Mouse (Mus musculus) myocyte (in vitro differentiated cells): Measurements from ENCODE around the gene Oit3. TPM values are rescaled to one million over a fixed set of nuclear protein-coding genes. Genes with fewer than 3 reads are reported as not detected.

Source experiments
- H3K27me3 ChIP-seq: one replicate; pipeline ENCODE4 v1.6.1; 2011; ENCODE audit not compliant: control insufficient read depth, insufficient read depth, insufficient read length
- H3K36me3 ChIP-seq: one replicate; pipeline ENCODE4 v1.6.1; 2011; ENCODE audit not compliant: control insufficient read depth, insufficient read depth
- H3K4me2 ChIP-seq: one replicate; pipeline ENCODE4 v1.6.1; 2011; ENCODE audit warnings: low read depth, control low read depth
- H3K4me3 ChIP-seq: one replicate; pipeline ENCODE4 v1.5.1; 2011; ENCODE audit warnings: mild to moderate bottlenecking, control low read depth, moderate library complexity
- H3K79me2 ChIP-seq: one replicate; pipeline ENCODE4 v1.6.1; 2011; ENCODE audit not compliant: control insufficient read depth, insufficient read depth
- H3ac ChIP-seq: one replicate; pipeline ENCODE4 v1.6.1; 2011; ENCODE audit not compliant: control insufficient read depth, insufficient read length
- CEBPB ChIP-seq: IDR thresholded peaks from 2 replicates; pipeline ENCODE4 v1.6.1; 2011; ENCODE audit warnings: mild to moderate bottlenecking, moderate library complexity; ENCODE audit not compliant: poor library complexity, insufficient read depth, severe bottlenecking
- E2F4 ChIP-seq: IDR thresholded peaks from one replicate; pipeline ENCODE4 v1.6.1; 2011; ENCODE audit warnings: mild to moderate bottlenecking, control low read depth, moderate library complexity; ENCODE audit not compliant: insufficient read depth
- MAX ChIP-seq: IDR thresholded peaks from one replicate; pipeline ENCODE4 v1.6.1; 2011; ENCODE audit warnings: low read depth, mild to moderate bottlenecking, control low read depth
- MYOD1 ChIP-seq, 3 experiments: IDR thresholded peaks; one replicate each; pipeline ENCODE4 v1.6.1; 2011; ENCODE audit warnings: control low read depth in 2 of 3, low read depth in 2 of 3, mild to moderate bottlenecking in 2 of 3, moderate library complexity in 1 of 3; ENCODE audit not compliant: insufficient read length in 2 of 3, control insufficient read depth in 1 of 3
- MYOG ChIP-seq, 3 experiments: IDR thresholded peaks; one replicate each; pipeline ENCODE4 v1.6.1; 2011; ENCODE audit warnings: control low read depth in 2 of 3, low read depth in 2 of 3, mild to moderate bottlenecking in 2 of 3; ENCODE audit not compliant: insufficient read length in 2 of 3, control insufficient read depth in 1 of 3, insufficient read depth in 1 of 3
- POLR2A ChIP-seq: IDR thresholded peaks from one replicate; pipeline ENCODE4 v1.6.1; 2011; ENCODE audit warnings: low read depth, mild to moderate bottlenecking, control low read depth, moderate library complexity; ENCODE audit not compliant: insufficient read length
- POLR2AphosphoS2 ChIP-seq: IDR thresholded peaks from one replicate; pipeline ENCODE4 v1.6.1; 2011; ENCODE audit warnings: low read depth, control low read depth; ENCODE audit not compliant: insufficient read length
- REST ChIP-seq: IDR thresholded peaks from one replicate; pipeline ENCODE4 v1.6.1; 2011; ENCODE audit warnings: mild to moderate bottlenecking, control low read depth, moderate library complexity; ENCODE audit not compliant: insufficient read depth, insufficient read length
- SRF ChIP-seq: IDR thresholded peaks from one replicate; pipeline ENCODE4 v1.6.1; 2011; ENCODE audit warnings: low read depth; ENCODE audit not compliant: control insufficient read depth, insufficient read length
- TCF12 ChIP-seq: IDR thresholded peaks from one replicate; pipeline ENCODE4 v1.6.1; 2011; ENCODE audit warnings: mild to moderate bottlenecking, control low read depth; ENCODE audit not compliant: poor library complexity, insufficient read depth, severe bottlenecking
- TCF3 ChIP-seq: IDR thresholded peaks from one replicate; pipeline ENCODE4 v1.6.1; 2011; ENCODE audit warnings: low read depth, control low read depth; ENCODE audit not compliant: insufficient read length
- USF1 ChIP-seq: IDR thresholded peaks from one replicate; pipeline ENCODE4 v1.6.1; 2011; ENCODE audit warnings: low read depth, mild to moderate bottlenecking, control low read depth, moderate library complexity
- polyA plus RNA-seq: library from polyadenylated mRNA; unstranded; fragments of >200 nt; fragmentation: generic; extraction: Trizol; gene quantifications from one replicate; pipeline ENCODE4 v1.2.1, GENCODE M21; 2012; ENCODE audit warnings: missing spikeins

Gene Oit3
- polyA plus RNA-seq, 1 experiment: 0.32 TPM

DNA sequence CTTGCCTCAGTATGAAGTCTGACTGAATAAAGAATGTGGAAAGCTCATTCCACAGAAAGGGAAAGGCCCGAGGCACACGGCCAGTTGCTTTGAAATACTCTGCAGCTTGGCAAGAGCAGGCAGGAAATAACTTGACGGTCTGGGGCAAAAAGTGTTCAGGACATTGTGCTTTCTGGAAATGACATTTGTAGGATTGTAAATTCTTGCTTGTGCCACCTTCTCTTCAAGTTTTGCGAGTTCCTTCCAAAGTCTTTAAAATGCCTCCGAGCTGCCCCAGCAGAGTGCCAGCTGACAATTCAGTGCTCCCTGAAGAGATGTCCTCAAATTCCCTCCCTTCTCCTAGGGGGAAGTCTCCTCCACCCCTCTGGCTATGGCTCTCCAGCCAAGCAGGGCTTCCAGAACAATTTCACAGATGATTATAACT, 2.1 kb downstream of the Oit3 start:
- no peaks in the 10 kb centered on the region for H3K79me2 ChIP-seq
- H3K4me2 ChIP-seq: no peak overlapping the region
- TF ChIP-seq E2F4 (no peak), USF1 (no peak), REST (no peak), CEBPB (no peak), POLR2A (no peak), MYOD1 (IDR thresholded peaks at IDR 0.05; ENCODE audit: control insufficient read depth in 1 of 3, insufficient read length in 2 of 3, low read depth in 2 of 3) (no peak), TCF3 (no peak), POLR2AphosphoS2 (no peak), TCF12 (no peak), MAX (no peak), MYOG (IDR thresholded peaks at IDR 0.05; ENCODE audit: control insufficient read depth in 1 of 3, insufficient read depth in 1 of 3, insufficient read length in 2 of 3, low read depth in 2 of 3) (no peak), SRF (no peak)
- H3K27me3 ChIP-seq: no peaks in the 10 kb centered on the region
- no peaks in the 10 kb centered on the region for H3K36me3 ChIP-seq
- H3ac ChIP-seq: no peak overlapping the region
- no peak overlapping the region for H3K4me3 ChIP-seq

DNA sequence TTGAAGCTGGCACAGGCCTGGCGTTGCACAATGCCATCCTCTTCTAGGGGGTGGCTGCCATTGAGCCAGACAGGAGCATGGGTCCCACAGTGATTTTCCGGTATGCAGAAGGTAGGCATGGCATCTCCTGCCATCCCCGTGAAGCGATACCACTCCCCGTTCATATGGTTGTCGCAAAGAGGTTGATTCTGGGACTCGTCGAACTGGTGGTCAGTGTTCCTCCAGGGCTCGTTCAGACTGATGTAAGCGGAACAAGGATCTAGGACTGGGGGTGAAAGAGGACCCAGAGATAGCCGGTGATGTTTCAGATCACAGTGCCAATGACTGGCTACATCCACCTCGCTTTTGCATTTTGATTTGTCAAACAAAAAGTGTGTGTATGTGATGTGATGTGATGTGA, 2.9 kb downstream of the Oit3 start:
- Histone ChIP-seq H3K4me3 (no peak overlapping the region), H3ac (no peak overlapping the region), H3K27me3 (no peaks in the 10 kb centered on the region), H3K36me3 (no peaks in the 10 kb centered on the region), H3K79me2 (no peaks in the 10 kb centered on the region), H3K4me2 (no peak overlapping the region)
- TF ChIP-seq SRF (no peak), TCF3 (no peak), E2F4 (no peak), MAX (no peak), POLR2A (no peak), MYOD1 (IDR thresholded peaks at IDR 0.05; ENCODE audit: control insufficient read depth in 1 of 3, insufficient read length in 2 of 3, low read depth in 2 of 3) (no peak), MYOG (IDR thresholded peaks at IDR 0.05; ENCODE audit: control insufficient read depth in 1 of 3, insufficient read depth in 1 of 3, insufficient read length in 2 of 3, low read depth in 2 of 3) (no peak), TCF12 (no peak), REST (no peak), CEBPB (no peak), USF1 (no peak), POLR2AphosphoS2 (no peak)

DNA sequence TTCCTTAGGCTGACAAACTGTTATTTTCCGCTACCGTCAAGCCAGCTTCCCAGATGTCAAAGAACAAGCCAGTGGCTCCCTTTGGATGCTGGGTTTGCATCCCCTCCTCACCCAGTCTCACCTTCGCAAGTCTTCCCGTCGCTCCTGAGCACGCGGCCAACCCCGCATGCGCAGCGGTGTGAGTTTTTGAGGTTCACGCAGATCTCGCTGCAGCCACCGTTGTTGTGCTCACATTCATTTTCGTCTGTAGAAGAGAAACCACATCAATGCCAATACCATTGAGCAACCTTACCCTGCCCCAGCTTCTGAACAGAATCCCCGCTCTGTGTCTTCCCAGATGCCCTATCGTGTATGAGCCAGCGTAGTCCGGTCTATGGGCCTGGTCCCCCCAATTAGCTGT, 5.8 kb downstream of the Oit3 start:
- H3K27me3 ChIP-seq: no peaks in the 10 kb centered on the region
- H3K4me2 ChIP-seq: no peak overlapping the region
- H3K4me3 ChIP-seq: no peak overlapping the region
- H3K79me2 ChIP-seq: no peaks in the 10 kb centered on the region
- H3K36me3 ChIP-seq: no peaks in the 10 kb centered on the region
- H3ac ChIP-seq: no peak overlapping the region
- TF ChIP-seq TCF12 (no peak), POLR2AphosphoS2 (no peak), POLR2A (no peak), TCF3 (no peak), MAX (no peak), SRF (no peak), CEBPB (no peak), USF1 (no peak), E2F4 (no peak), MYOG (IDR thresholded peaks at IDR 0.05; ENCODE audit: control insufficient read depth in 1 of 3, insufficient read depth in 1 of 3, insufficient read length in 2 of 3, low read depth in 2 of 3) (no peak), MYOD1 (IDR thresholded peaks at IDR 0.05; ENCODE audit: control insufficient read depth in 1 of 3, insufficient read length in 2 of 3, low read depth in 2 of 3) (no peak), REST (no peak)

DNA sequence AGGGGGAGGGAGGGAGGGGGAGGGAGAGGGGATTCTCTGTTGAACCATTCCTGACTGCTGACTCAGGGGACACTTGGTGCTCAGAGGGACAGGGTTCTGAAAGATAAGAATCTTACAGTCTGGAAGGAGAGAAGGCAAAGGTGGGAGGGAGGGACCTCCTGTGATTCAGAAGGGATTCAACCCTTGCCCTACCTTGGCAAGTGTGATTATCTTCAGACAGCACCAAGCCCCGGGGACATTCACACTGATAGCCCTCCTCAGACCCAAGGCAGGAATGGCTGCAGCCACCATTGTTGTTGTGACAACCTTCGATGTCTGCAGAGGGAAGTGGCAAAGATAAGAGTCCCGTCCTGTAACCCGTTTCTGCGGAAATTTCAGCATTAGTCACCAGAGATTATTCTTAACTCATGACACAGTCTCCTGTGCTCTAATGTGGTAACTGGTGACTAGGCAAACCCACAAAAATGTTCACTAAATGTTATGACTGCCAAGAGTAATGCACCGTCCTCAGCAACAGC, 10.8 kb downstream of the Oit3 start:
- Histone ChIP-seq H3K36me3 (no peaks in the 10 kb centered on the region), H3ac (no peak overlapping the region), H3K79me2 (no peaks in the 10 kb centered on the region), H3K4me2 (peak overlapping the region; percentile 85), H3K27me3 (no peaks in the 10 kb centered on the region), H3K4me3 (no peak overlapping the region)
- TF ChIP-seq MYOD1 (IDR thresholded peaks at IDR 0.05; ENCODE audit: control insufficient read depth in 1 of 3, insufficient read length in 2 of 3, low read depth in 2 of 3): no peak
- TF ChIP-seq CEBPB: peak; percentile 29; the same call in 1 of the 2 replicates
